Mouse (Mus musculus): ENCODE measurements around the gene Nrxn1.

The Nrxn1 gene

GRCm38 (mm10) chr17:91093042-91093080 is at the start of gene Nrxn1:
Gene Nrxn1 (minus strand): TSS chr17:91093071.
- DNase-seq (ENCODE audit: inconsistent age in 2 of 2, low spot score in 1 of 2), result no peak

GRCm38 (mm10) chr17:91136859-91137258 is 44.0 kb upstream of the Nrxn1 start:
- no peak for DNase-seq (ENCODE audit: inconsistent age in 2 of 2, low spot score in 1 of 2)

- no peak for DNase-seq (ENCODE audit: inconsistent age in 2 of 2, low spot score in 1 of 2)
These were observed 20.2 kb upstream of the Nrxn1 start for GRCm38 (mm10) chr17:91112880-91113628.

GRCm38 (mm10) chr17:91112085-91112484 is 19.2 kb upstream of the Nrxn1 start:
- no peak for DNase-seq (ENCODE audit: inconsistent age in 2 of 2, low spot score in 1 of 2)

GRCm38 (mm10) chr17:91093081-91093875 is 407 bp upstream of the Nrxn1 start:
- no peak for DNase-seq (ENCODE audit: inconsistent age in 2 of 2, low spot score in 1 of 2)

GRCm38 (mm10) chr17:91092421-91093041 is 340 bp downstream of the Nrxn1 start:
- DNase-seq (ENCODE audit: inconsistent age in 2 of 2, low spot score in 1 of 2), result peak; percentile 45 to 77

- DNase-seq (ENCODE audit: inconsistent age in 2 of 2, low spot score in 1 of 2), result no peak
These were observed 2.2 kb downstream of the Nrxn1 start for GRCm38 (mm10) chr17:91090631-91091030.

- DNase-seq (ENCODE audit: inconsistent age in 2 of 2, low spot score in 1 of 2), result no peak
These were observed 3.9 kb downstream of the Nrxn1 start for GRCm38 (mm10) chr17:91088991-91089390.

- DNase-seq (ENCODE audit: inconsistent age in 2 of 2, low spot score in 1 of 2), result no peak
These were observed 4.7 kb downstream of the Nrxn1 start for GRCm38 (mm10) chr17:91088037-91088715.

- DNase-seq (ENCODE audit: inconsistent age in 2 of 2, low spot score in 1 of 2), result no peak
These were observed 6.5 kb downstream of the Nrxn1 start for GRCm38 (mm10) chr17:91086412-91086811.

- no peak for DNase-seq (ENCODE audit: inconsistent age in 2 of 2, low spot score in 1 of 2)
These were observed 7.5 kb downstream of the Nrxn1 start for GRCm38 (mm10) chr17:91085416-91085815.

- DNase-seq (ENCODE audit: inconsistent age in 2 of 2, low spot score in 1 of 2), result no peak
These were observed 13.8 kb downstream of the Nrxn1 start for GRCm38 (mm10) chr17:91079096-91079495.

- no peak for DNase-seq (ENCODE audit: inconsistent age in 2 of 2, low spot score in 1 of 2)
These were observed 18.1 kb downstream of the Nrxn1 start for GRCm38 (mm10) chr17:91074780-91075179.

GRCm38 (mm10) chr17:91033466-91033865 is 59.4 kb downstream of the Nrxn1 start:
- DNase-seq (ENCODE audit: inconsistent age in 2 of 2, low spot score in 1 of 2), result no peak

- peak in 1 of 2 experiments; percentile 24 for DNase-seq (ENCODE audit: inconsistent age in 2 of 2, low spot score in 1 of 2)
These were observed 67.7 kb downstream of the Nrxn1 start for GRCm38 (mm10) chr17:91025061-91025623.

- no peak for DNase-seq (ENCODE audit: inconsistent age in 2 of 2, low spot score in 1 of 2)
These were observed 85.3 kb downstream of the Nrxn1 start for GRCm38 (mm10) chr17:91007385-91008089.

GRCm38 (mm10) chr17:91000389-91000788 is 92.5 kb downstream of the Nrxn1 start:
- DNase-seq (ENCODE audit: inconsistent age in 2 of 2, low spot score in 1 of 2), result no peak

GRCm38 (mm10) chr17:90999667-91000154 is 93.2 kb downstream of the Nrxn1 start:
- DNase-seq (ENCODE audit: inconsistent age in 2 of 2, low spot score in 1 of 2), result no peak

- no peak for DNase-seq (ENCODE audit: inconsistent age in 2 of 2, low spot score in 1 of 2)
These were observed 95.2 kb downstream of the Nrxn1 start for GRCm38 (mm10) chr17:90997714-90998113.

- no peak for DNase-seq (ENCODE audit: inconsistent age in 2 of 2, low spot score in 1 of 2)
These were observed 97.4 kb downstream of the Nrxn1 start for GRCm38 (mm10) chr17:90995436-90995835.

- DNase-seq (ENCODE audit: inconsistent age in 2 of 2, low spot score in 1 of 2), result no peak
These were observed 98.6 kb downstream of the Nrxn1 start for GRCm38 (mm10) chr17:90994247-90994646.

Measured in adrenal gland, adult (tissue).